Mouse (Mus musculus): ENCODE data around the gene Arl8a.

GRCm38 (mm10) chr1:135205257-135205656 lies 58.6 kb downstream of the Arl8a start:
- TF ChIP-seq CTCF (IDR thresholded peaks at IDR 0.05; ENCODE audit: insufficient read depth, low read length) (no peak), POLR2A (IDR thresholded peaks at IDR 0.05; ENCODE audit: borderline replicate concordance, extremely low read depth, low read depth, low read length) (no peak)

Data from lung, adult 2 months (tissue).